In the genomic region with DNA sequence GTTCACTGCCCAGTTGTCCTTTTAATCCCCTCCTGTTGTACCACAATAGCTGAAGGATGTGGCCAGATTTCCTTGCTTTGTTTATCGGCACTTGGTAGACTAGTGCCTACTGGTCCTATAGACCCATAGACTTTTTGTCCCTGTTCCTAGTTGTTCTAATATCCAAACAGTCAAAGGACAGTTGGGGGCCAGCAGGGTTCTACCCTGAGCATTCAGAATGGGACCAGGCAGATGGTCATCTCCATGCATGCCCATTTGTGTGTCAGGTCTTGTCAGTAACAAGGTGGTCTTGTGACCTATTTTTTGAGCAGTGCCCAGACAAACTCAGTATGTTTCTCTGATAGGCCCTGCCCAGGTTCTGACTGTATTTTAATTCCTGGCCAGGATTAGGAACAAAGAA, we compare ENCODE assay signal across 8 mouse cellular contexts. TPM values are rescaled to one million over a fixed set of nuclear protein-coding genes. Genes with fewer than 3 reads are reported as not detected.
A peak's percentile ranks its signal among the peaks of the same experiment; 100 is the strongest.
DNase-seq lines count a peak whose midpoint lies in the region; ATAC-seq and TF ChIP-seq lines count a peak whose summit lies in the region.

No protein-coding gene starts in this region.

- WGBS in intestine, embryonic 14.5 days = 43% methylated on average over 1 of the region's 1 CpGs
- WGBS in neural tube, embryonic 13.5 days = 32% methylated on average over 1 of the region's 1 CpGs

- H3K36me3 ChIP-seq in intestine, embryonic 14.5 days (ENCODE audit: control insufficient read depth, insufficient read depth, low read length) = peaks cover 41% of the 10 kb centered on the region
- H3K36me3 ChIP-seq in neural tube, embryonic 13.5 days = peaks cover 30% of the 10 kb centered on the region

- H3K4me2 ChIP-seq in intestine, embryonic 14.5 days (ENCODE audit: low read length) = peak overlapping the region; percentile 79
- H3K4me2 ChIP-seq in neural tube, embryonic 13.5 days = peak overlapping the region; percentile 73

- peak overlapping the region; percentile 93 for H3K27ac ChIP-seq in left cerebral cortex, adult 2 months
- peak overlapping the region; percentile 94 for H3K27ac ChIP-seq in cortical plate, adult 2 months (ENCODE audit: insufficient read depth, low read length)
- peak overlapping the region; percentile 93 for H3K27ac ChIP-seq in intestine, embryonic 14.5 days (ENCODE audit: low read depth)
- H3K27ac ChIP-seq in neural tube, embryonic 13.5 days (replicated peaks) = peak overlapping the region; percentile 87

- H3K4me3 ChIP-seq in left cerebral cortex, adult 2 months = peak overlapping the region; percentile 81
- peak overlapping the region; percentile 52 for H3K4me3 ChIP-seq in cortical plate, adult 2 months (ENCODE audit: insufficient read depth, low read length)
- peak overlapping the region; percentile 64 for H3K4me3 ChIP-seq in intestine, embryonic 14.5 days (ENCODE audit: low read depth, low read length)
- H3K4me3 ChIP-seq in neural tube, embryonic 13.5 days = peak overlapping the region; percentile 69

- peaks cover 13% of the 10 kb centered on the region for H3K4me1 ChIP-seq in cortical plate, adult 2 months (ENCODE audit: control insufficient read depth, insufficient read depth, low read length)
- H3K4me1 ChIP-seq in intestine, embryonic 14.5 days (replicated peaks; ENCODE audit: control insufficient read depth, insufficient read depth, low read length) = peaks cover 35% of the 10 kb centered on the region
- peaks cover 54% of the 10 kb centered on the region for H3K4me1 ChIP-seq in neural tube, embryonic 13.5 days (replicated peaks)

- intact Hi-C loops in left cerebral cortex, adult 2 months (cut with DNase I) = no loop called here
- intact Hi-C loops in left cerebral cortex, postnatal 36 days (cut with DNase I) = no loop called here
- intact Hi-C loops in left cerebral cortex, postnatal 14 days (cut with DNase I) = loop anchor here (10.0 kb wide), 1 partner anchor 552 kb away; the partner anchor contains the start of gene Bod1

- H3K9me3 ChIP-seq in intestine, embryonic 14.5 days (ENCODE audit: control insufficient read depth, low read length) = no peaks in the 10 kb centered on the region
- H3K9me3 ChIP-seq in neural tube, embryonic 13.5 days = no peaks in the 10 kb centered on the region

- TF ChIP-seq CTCF in left cerebral cortex, adult 2 months (IDR thresholded peaks at IDR 0.05) = no peak
- TF ChIP-seq CTCF in cortical plate, adult 2 months (IDR thresholded peaks at IDR 0.05; ENCODE audit: extremely low read depth, insufficient read depth, low read length) = no peak

- no peak for TF ChIP-seq POLR2A in cortical plate, adult 2 months (IDR thresholded peaks at IDR 0.05; ENCODE audit: extremely low read depth, insufficient read depth, low read length)

- DNase-seq in left cerebral cortex, adult 2 months (ENCODE audit: extremely low spot score in 1 of 2, low spot score in 2 of 2) = no peak
- DNase-seq in left cerebral cortex, postnatal 36 days (ENCODE audit: low spot score in 2 of 2) = no peak
- no peak for DNase-seq in intestine, embryonic 14.5 days (ENCODE audit: low spot score)
- no peak for DNase-seq in urinary bladder, postnatal 25 days (ENCODE audit: low spot score)
- DNase-seq in left cerebral cortex, postnatal 14 days (ENCODE audit: low spot score in 2 of 2) = no peak

- no peak for ATAC-seq in intestine, embryonic 14.5 days (replicated peaks; ENCODE audit: low FRiP score, low TSS enrichment, low read depth)
- ATAC-seq in neural tube, embryonic 13.5 days (ENCODE audit: low read depth) = no peak
- no peak for ATAC-seq in monocyte, adult 5-6 weeks (replicated peaks; ENCODE audit: insufficient number of reproducible peaks, low FRiP score, low TSS enrichment, poor library complexity, severe bottlenecking)

- H3K27me3 ChIP-seq in intestine, embryonic 14.5 days (replicated peaks; ENCODE audit: control insufficient read depth, insufficient read depth, low read length) = no peaks in the 10 kb centered on the region
- peaks cover 25% of the 10 kb centered on the region for H3K27me3 ChIP-seq in neural tube, embryonic 13.5 days

- peak overlapping the region; percentile 71 for H3K9ac ChIP-seq in intestine, embryonic 14.5 days (ENCODE audit: low read length)
- H3K9ac ChIP-seq in neural tube, embryonic 13.5 days = peak overlapping the region; percentile 86

RNA-seq across cellular contexts. Expression of gene Mpg, which starts 0.7 kb away (rescaled TPM):
- 10 to 100 TPM; 17.5 to 19.1 TPM for total RNA-seq in left cerebral cortex, adult 2 months (2021)
- 10 to 100 TPM; 19.9 to 20.1 TPM for total RNA-seq in left cerebral cortex, postnatal 36 days (2021)
- 14.2 and 15.4 TPM in 2 replicates for polyA plus RNA-seq in cortical plate, adult 2 months (2012; rRNA removed)
- polyA plus RNA-seq in intestine, embryonic 14.5 days (2014; fragmentation: Nextera tagmentation; extraction: Ambion mirVana) = 36.2 and 39.3 TPM in 2 replicates
- polyA plus RNA-seq in neural tube, embryonic 13.5 days (2015; fragmentation: Nextera tagmentation; extraction: Ambion mirVana) = 35.8 and 36.6 TPM in 2 replicates
- 10 to 100 TPM; 18.7 to 20.5 TPM for total RNA-seq in left cerebral cortex, postnatal 14 days (2021)
- 6.3 to 14.3 TPM (median 9.1 TPM) in 3 replicates for total RNA-seq in monocyte, adult 5-6 weeks (2017)

RNA-seq across cellular contexts. Expression of gene Rhbdf1, which starts 4.9 kb away (rescaled TPM):
- total RNA-seq in left cerebral cortex, adult 2 months (2021) = 10 to 100 TPM; 13.9 to 14.4 TPM
- total RNA-seq in left cerebral cortex, postnatal 36 days (2021) = 10 to 100 TPM in 1 of 2 experiments, 1 to 10 TPM in 1; 9.6 to 14.9 TPM
- polyA plus RNA-seq in cortical plate, adult 2 months (2012; rRNA removed) = 25.6 and 26.9 TPM in 2 replicates
- polyA plus RNA-seq in intestine, embryonic 14.5 days (2014; fragmentation: Nextera tagmentation; extraction: Ambion mirVana) = 45.6 and 57.9 TPM in 2 replicates
- 28.9 and 30.4 TPM in 2 replicates for polyA plus RNA-seq in neural tube, embryonic 13.5 days (2015; fragmentation: Nextera tagmentation; extraction: Ambion mirVana)
- total RNA-seq in left cerebral cortex, postnatal 14 days (2021) = 10 to 100 TPM; 16.5 to 18.0 TPM
- total RNA-seq in monocyte, adult 5-6 weeks (2017) = 0.48 to 2.3 TPM (median 1.9 TPM) in 3 replicates

RNA-seq across cellular contexts. Expression of gene Snrnp25, which starts 21.8 kb away (rescaled TPM):
- total RNA-seq in left cerebral cortex, adult 2 months (2021) = 10 to 100 TPM; 19.2 to 24.6 TPM
- 10 to 100 TPM; 22.3 to 22.8 TPM for total RNA-seq in left cerebral cortex, postnatal 36 days (2021)
- 51.8 and 57.0 TPM in 2 replicates for polyA plus RNA-seq in cortical plate, adult 2 months (2012; rRNA removed)
- polyA plus RNA-seq in intestine, embryonic 14.5 days (2014; fragmentation: Nextera tagmentation; extraction: Ambion mirVana) = 58.0 and 60.7 TPM in 2 replicates
- polyA plus RNA-seq in neural tube, embryonic 13.5 days (2015; fragmentation: Nextera tagmentation; extraction: Ambion mirVana) = 45.7 and 46.8 TPM in 2 replicates
- total RNA-seq in left cerebral cortex, postnatal 14 days (2021) = 10 to 100 TPM; 24.9 to 26.2 TPM
- 17.2 to 21.3 TPM (median 19.0 TPM) in 3 replicates for total RNA-seq in monocyte, adult 5-6 weeks (2017)

RNA-seq across cellular contexts. Expression of gene Il9r, which starts 27.0 kb away (rescaled TPM):
- total RNA-seq in left cerebral cortex, adult 2 months (2021) = not detected
- total RNA-seq in left cerebral cortex, postnatal 36 days (2021) = not detected
- polyA plus RNA-seq in cortical plate, adult 2 months (2012; rRNA removed) = 0.06 and 0.15 TPM in 2 replicates
- polyA plus RNA-seq in intestine, embryonic 14.5 days (2014; fragmentation: Nextera tagmentation; extraction: Ambion mirVana) = not detected in 2 replicates
- not detected in 2 replicates for polyA plus RNA-seq in neural tube, embryonic 13.5 days (2015; fragmentation: Nextera tagmentation; extraction: Ambion mirVana)
- total RNA-seq in left cerebral cortex, postnatal 14 days (2021) = not detected
- 0.11 to 4.6 TPM (median 3.1 TPM) in 3 replicates for total RNA-seq in monocyte, adult 5-6 weeks (2017)

RNA-seq across cellular contexts. Expression of gene Nprl3, which starts 40.5 kb away (rescaled TPM):
- total RNA-seq in left cerebral cortex, adult 2 months (2021) = 10 to 100 TPM; 45.2 to 52.2 TPM
- total RNA-seq in left cerebral cortex, postnatal 36 days (2021) = 10 to 100 TPM; 42.1 to 59.7 TPM
- 78.7 and 80.9 TPM in 2 replicates for polyA plus RNA-seq in cortical plate, adult 2 months (2012; rRNA removed)
- 28.0 and 29.5 TPM in 2 replicates for polyA plus RNA-seq in intestine, embryonic 14.5 days (2014; fragmentation: Nextera tagmentation; extraction: Ambion mirVana)
- 39.8 and 42.8 TPM in 2 replicates for polyA plus RNA-seq in neural tube, embryonic 13.5 days (2015; fragmentation: Nextera tagmentation; extraction: Ambion mirVana)
- 10 to 100 TPM; 47.0 to 57.0 TPM for total RNA-seq in left cerebral cortex, postnatal 14 days (2021)
- 15.3 to 23.5 TPM (median 19.7 TPM) in 3 replicates for total RNA-seq in monocyte, adult 5-6 weeks (2017)
